Mouse (Mus musculus): ENCODE data around the gene Ss18l2.

- no peak for TF ChIP-seq CTCF (IDR thresholded peaks at IDR 0.05; ENCODE audit: borderline replicate concordance, control insufficient read depth, extremely low read depth, insufficient read depth, low read length, poor library complexity)
- no peak for TF ChIP-seq POLR2A (IDR thresholded peaks at IDR 0.05; ENCODE audit: control insufficient read depth, extremely low read depth, insufficient read depth, low read length, poor library complexity)
Observed at GRCm38 (mm10) chr9:121762761-121763160, 52.6 kb downstream of the Ss18l2 start.
